Mouse (Mus musculus): ENCODE measurements around the gene Gldn. TPM values are rescaled to one million over a fixed set of nuclear protein-coding genes. Genes with fewer than 3 reads are reported as not detected.

Gene Gldn
- 2.6 TPM for polyA plus RNA-seq (2014; fragmentation: Illumina TruSeq; extraction: RNeasy Lipid Tissue Mini Kit (QIAGEN cat#74804); ENCODE audit: low read depth, low replicate concordance)

DNA sequence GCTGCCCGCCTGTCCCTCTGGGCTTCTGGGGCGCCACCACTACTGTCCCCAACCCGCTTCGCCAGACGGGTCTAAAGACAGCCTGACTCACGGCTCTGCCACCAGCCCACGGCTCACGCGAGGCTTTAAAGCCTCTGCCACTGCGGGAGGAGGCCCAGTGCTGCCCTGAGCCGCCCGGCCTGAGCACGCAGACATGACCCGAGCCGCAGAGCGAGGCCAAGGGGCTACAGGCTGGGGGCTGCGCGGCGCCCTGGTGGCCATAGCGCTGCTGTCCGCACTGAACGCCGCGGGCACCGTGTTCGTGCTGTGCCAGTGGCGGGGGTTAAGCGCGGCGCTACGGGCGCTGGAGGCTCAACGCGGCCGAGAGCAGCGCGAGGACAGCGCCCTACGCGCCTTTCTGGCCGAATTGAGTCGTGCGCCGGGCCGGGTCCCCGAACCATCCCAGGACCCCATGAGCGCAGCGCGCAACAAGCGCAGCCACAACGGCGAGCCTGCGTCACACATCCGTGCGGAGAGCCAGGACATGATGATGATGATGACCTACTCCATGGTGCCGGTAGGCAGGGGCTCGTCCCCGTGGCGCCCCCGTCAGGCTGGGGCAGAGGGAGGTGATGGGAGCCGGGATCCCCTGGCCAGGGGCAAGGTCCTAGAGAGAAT is at the start of gene Gldn:
TSS of gene Gldn (plus strand) at position 156 of the 657 bp plus-strand sequence.

DNA sequence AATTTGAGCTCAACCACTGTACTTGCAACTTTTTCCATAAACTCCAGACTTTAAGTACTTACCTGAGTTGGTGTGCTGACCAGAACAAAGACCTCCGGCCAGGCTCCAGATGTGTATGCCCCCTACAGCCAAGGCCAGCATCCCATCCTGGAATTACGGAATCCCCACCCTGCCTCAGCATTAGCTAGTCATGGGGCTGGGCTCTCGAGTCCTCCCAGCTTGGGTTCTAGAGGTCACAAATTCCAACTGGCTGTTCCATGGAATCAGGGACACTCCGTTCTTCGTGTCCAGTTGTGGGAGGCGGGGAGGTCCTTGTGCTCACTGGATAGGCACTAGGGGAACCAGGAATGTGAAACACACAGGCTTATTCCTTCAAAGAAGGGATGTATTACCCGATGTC is 18.3 kb upstream of the Gldn start, which contains the start of gene Cyp19a1:
TSS of gene Cyp19a1 (minus strand) at position 101 of the 400 bp plus-strand sequence.

Other genes starting within 250 kb of the Gldn start
- gene Tnfaip8l3, start 218.1 kb upstream of the Gldn start, polyA plus RNA-seq (2014; fragmentation: Illumina TruSeq; extraction: RNeasy Lipid Tissue Mini Kit (QIAGEN cat#74804); ENCODE audit: low read depth, low replicate concordance): 0.40 TPM
- gene Cyp19a1, start 18.4 kb upstream of the Gldn start, polyA plus RNA-seq (2014; fragmentation: Illumina TruSeq; extraction: RNeasy Lipid Tissue Mini Kit (QIAGEN cat#74804); ENCODE audit: low read depth, low replicate concordance): not detected
- gene Dmxl2, start 215.1 kb downstream of the Gldn start, polyA plus RNA-seq (2014; fragmentation: Illumina TruSeq; extraction: RNeasy Lipid Tissue Mini Kit (QIAGEN cat#74804); ENCODE audit: low read depth, low replicate concordance): 15.2 TPM